Mouse (Mus musculus) small intestine, adult 2 months (tissue): ENCODE data around the gene Slc22a6. TPM values are rescaled to one million over a fixed set of nuclear protein-coding genes. Genes with fewer than 3 reads are reported as not detected.

ENCODE experiments used
- H3K27ac ChIP-seq: fragments of 200-500 bp; 2 replicates; pipeline ENCODE4 v1.5.1; 2012; ENCODE audit warnings: low read depth, low read length, control low read depth, inconsistent platforms; ENCODE audit not compliant: insufficient read depth
- H3K27me3 ChIP-seq: fragments of 200-500 bp; 2 replicates; pipeline ENCODE4 v1.6.1; 2012; ENCODE audit warnings: mild to moderate bottlenecking, moderate library complexity, low read length, inconsistent platforms; ENCODE audit not compliant: control insufficient read depth, insufficient read depth
- H3K36me3 ChIP-seq: fragments of 200-500 bp; 2 replicates; pipeline ENCODE4 v1.6.1; 2012; ENCODE audit warnings: mild to moderate bottlenecking, low read length, control low read depth, inconsistent platforms; ENCODE audit not compliant: control insufficient read depth, insufficient read depth
- H3K4me1 ChIP-seq: fragments of 200-500 bp; 2 replicates; pipeline ENCODE4 v1.6.1; 2012; ENCODE audit warnings: low read length, inconsistent platforms, mixed read lengths; ENCODE audit not compliant: control insufficient read depth, insufficient read depth, insufficient read length
- H3K4me3 ChIP-seq: fragments of 200-500 bp; 2 replicates; pipeline ENCODE4 v1.5.1; 2012; ENCODE audit warnings: low read depth, mild to moderate bottlenecking, control low read depth, inconsistent platforms, low read length, moderate library complexity
- CTCF ChIP-seq: fragments of 200-500 bp; IDR thresholded peaks from 2 replicates; pipeline ENCODE4 v1.5.1; 2012; ENCODE audit warnings: low read depth, mild to moderate bottlenecking, control low read depth, inconsistent platforms, low read length, moderate library complexity, mixed read lengths; ENCODE audit not compliant: insufficient replicate concordance, insufficient read length; ENCODE audit errors: extremely low read depth
- POLR2A ChIP-seq: fragments of 200-500 bp; IDR thresholded peaks from 2 replicates; pipeline ENCODE4 v1.6.1; 2012; ENCODE audit warnings: low read depth, mild to moderate bottlenecking, control low read depth, inconsistent platforms, low read length, moderate library complexity
- WGBS: fragments of 180-500 bp; shearing (Covaris S2); methylation state at CpG from one replicate; pipeline ENCODE4 v1.1.7; 2018; 5-methylcytosine and 5-hydroxymethylcytosine counted together
- polyA plus RNA-seq: library from polyadenylated mRNA; depleted of rRNA; stranded (reverse); fragments of >200 nt; gene quantifications from 2 replicates; pipeline ENCODE4 v1.2.3, GENCODE M21; 2012

The Slc22a6 gene
- polyA plus RNA-seq, 1 experiment: not detected

- Histone ChIP-seq H3K36me3 (no peaks in the 10 kb centered on the region), H3K27ac (no peak overlapping the region), H3K4me3 (no peak overlapping the region), H3K4me1 (no peaks in the 10 kb centered on the region), H3K27me3 (no peaks in the 10 kb centered on the region)
- TF ChIP-seq POLR2A (no peak), CTCF (no peak)
- WGBS: 85% methylated on average over 11 of the region's 11 CpGs
Observed at GRCm38 (mm10) chr19:8593833-8594232, 24.0 kb upstream of the Slc22a6 start.

GRCm38 (mm10) chr19:8594518-8594917, 23.3 kb upstream of the Slc22a6 start:
- H3K4me1 ChIP-seq: no peaks in the 10 kb centered on the region
- no peak overlapping the region for H3K27ac ChIP-seq
- no peaks in the 10 kb centered on the region for H3K27me3 ChIP-seq
- H3K36me3 ChIP-seq: no peaks in the 10 kb centered on the region
- H3K4me3 ChIP-seq: no peak overlapping the region
- TF ChIP-seq CTCF (no peak), POLR2A (no peak)
- 18% methylated on average over 1 of the region's 1 CpGs for WGBS

GRCm38 (mm10) chr19:8597269-8597668, 20.6 kb upstream of the Slc22a6 start:
- H3K27ac ChIP-seq: no peak overlapping the region
- H3K4me3 ChIP-seq: no peak overlapping the region
- WGBS: 70% methylated on average over 4 of the region's 4 CpGs

DNA sequence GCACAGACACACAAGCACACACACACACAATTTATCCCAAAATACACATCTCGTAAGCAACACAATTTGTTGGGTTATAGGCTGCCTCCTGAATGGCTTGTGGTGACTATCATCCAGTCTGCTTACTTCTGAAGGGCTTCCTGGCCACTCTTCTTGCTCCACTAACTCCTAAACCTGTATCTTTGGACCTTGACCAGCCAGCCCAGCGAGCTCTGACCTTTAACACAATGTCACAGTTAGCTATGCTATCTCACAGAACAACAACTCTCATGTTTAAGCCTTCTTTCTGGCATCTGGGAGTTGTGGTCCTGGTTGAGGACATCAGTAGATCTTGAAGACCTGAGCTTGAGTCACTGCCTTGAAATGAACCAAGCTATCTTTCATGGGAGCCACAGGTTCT, 18.6 kb upstream of the Slc22a6 start:
- TF ChIP-seq CTCF: no peak
- no peak for TF ChIP-seq POLR2A
- Histone ChIP-seq H3K4me1 (no peaks in the 10 kb centered on the region), H3K36me3 (no peaks in the 10 kb centered on the region), H3K27me3 (no peaks in the 10 kb centered on the region), H3K4me3 (no peak overlapping the region), H3K27ac (no peak overlapping the region)
- 56% methylated on average over 2 of the region's 2 CpGs for WGBS

More at GRCm38 (mm10) chr19:8597269-8597668, 20.6 kb upstream of the Slc22a6 start:
- TF ChIP-seq POLR2A (no peak), CTCF (no peak)
- H3K36me3 ChIP-seq: no peaks in the 10 kb centered on the region
- no peaks in the 10 kb centered on the region for H3K27me3 ChIP-seq
- no peaks in the 10 kb centered on the region for H3K4me1 ChIP-seq

- Histone ChIP-seq H3K4me3 (no peak overlapping the region), H3K4me1 (no peaks in the 10 kb centered on the region), H3K27ac (no peak overlapping the region), H3K27me3 (no peaks in the 10 kb centered on the region), H3K36me3 (no peaks in the 10 kb centered on the region)
- no peak for TF ChIP-seq CTCF
- TF ChIP-seq POLR2A: no peak
Observed at GRCm38 (mm10) chr19:8601922-8602321, 15.9 kb upstream of the Slc22a6 start.

- 54% methylated on average over 3 of the region's 3 CpGs for WGBS
- no peaks in the 10 kb centered on the region for H3K4me1 ChIP-seq
- H3K4me3 ChIP-seq: no peak overlapping the region
- no peaks in the 10 kb centered on the region for H3K36me3 ChIP-seq
- no peak for TF ChIP-seq CTCF
- no peak for TF ChIP-seq POLR2A
- no peaks in the 10 kb centered on the region for H3K27me3 ChIP-seq
- H3K27ac ChIP-seq: no peak overlapping the region
Observed at GRCm38 (mm10) chr19:8602914-8603313, 14.9 kb upstream of the Slc22a6 start.

DNA sequence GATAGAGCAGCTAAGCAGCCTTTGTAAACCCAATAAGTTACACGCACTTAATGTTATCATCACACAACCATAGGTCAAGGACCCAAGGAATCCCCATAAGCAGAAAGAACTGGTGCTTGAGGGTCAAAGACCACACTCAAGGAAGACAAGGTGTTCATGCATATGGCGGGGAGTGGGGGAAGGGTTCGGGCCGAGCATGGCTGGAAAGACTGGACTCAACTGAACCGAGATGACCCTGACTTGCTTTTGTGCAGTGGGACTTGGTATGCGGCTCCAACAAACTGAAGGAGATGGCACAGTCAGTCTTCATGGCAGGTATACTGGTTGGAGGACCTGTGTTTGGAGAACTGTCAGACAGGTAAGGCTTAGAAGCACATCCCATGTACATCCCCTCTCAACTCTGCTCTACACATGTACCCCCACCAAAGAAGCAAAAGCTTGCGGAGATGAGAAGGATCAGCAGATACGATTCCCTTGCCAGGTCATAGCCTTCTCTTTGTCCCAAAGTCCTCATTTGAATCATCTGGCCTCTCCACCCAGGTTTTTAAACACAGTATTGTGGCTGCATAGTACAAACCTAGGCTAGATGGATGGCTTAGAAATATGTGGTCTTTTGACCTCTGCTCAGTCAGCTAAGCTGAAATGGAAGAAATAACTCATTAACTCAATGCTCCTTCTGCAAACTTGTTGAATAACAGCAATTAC, 13.2 kb upstream of the Slc22a6 start:
- Histone ChIP-seq H3K27me3 (no peaks in the 10 kb centered on the region), H3K27ac (no peak overlapping the region), H3K4me1 (no peaks in the 10 kb centered on the region), H3K4me3 (no peak overlapping the region), H3K36me3 (no peaks in the 10 kb centered on the region)
- 91% methylated on average over 8 of the region's 8 CpGs for WGBS
- TF ChIP-seq POLR2A: no peak
